Mouse (Mus musculus) midbrain, postnatal 0 days (tissue): ENCODE data around the gene Gm10778. TPM values are rescaled to one million over a fixed set of nuclear protein-coding genes. Genes with fewer than 3 reads are reported as not detected.
"Not testable (repeated sequence)": the region's sequence is repeated elsewhere in the genome, so short reads cannot be mapped to it uniquely, and the experiment has no call there.

ENCODE experiments used
- ATAC-seq: fragments of 200-750 bp; cut with Nextera tagmentation; 2 replicates; pipeline ENCODE4 v1.8.0; 2017; ENCODE audit warnings: moderate number of reproducible peaks, mild to moderate bottlenecking, moderate TSS enrichment, moderate library complexity; ENCODE audit not compliant: low FRiP score
- DNase-seq: peaks from one replicate; pipeline ENCODE4 v3.0.0-alpha.2; 2015; ENCODE audit warnings: low spot score
- H3K27ac ChIP-seq: fragments of 300-500 bp; sonication (generic); 2 replicates; pipeline ENCODE4 v1.5.1; 2014; ENCODE audit warnings: low read depth, mild to moderate bottlenecking, low read length, mixed read lengths
- H3K27me3 ChIP-seq: fragments of 300-500 bp; sonication (generic); 2 replicates; pipeline ENCODE4 v1.6.1; 2014; ENCODE audit warnings: low read length, control low read depth, mixed read lengths; ENCODE audit not compliant: insufficient read depth
- H3K36me3 ChIP-seq: fragments of 300-500 bp; sonication (generic); 2 replicates; pipeline ENCODE4 v1.6.1; 2014; ENCODE audit warnings: low read length, control low read depth, mixed read lengths; ENCODE audit not compliant: insufficient read depth
- H3K4me1 ChIP-seq: fragments of 300-500 bp; sonication (generic); 2 replicates; pipeline ENCODE4 v1.6.1; 2014; ENCODE audit warnings: mild to moderate bottlenecking, control low read depth, antibody characterized with exemption, low read length, mixed read lengths; ENCODE audit not compliant: insufficient read depth
- H3K4me2 ChIP-seq: fragments of 300-500 bp; sonication (generic); 2 replicates; pipeline ENCODE4 v1.6.1; 2014; ENCODE audit warnings: low read depth, mild to moderate bottlenecking, low read length, mixed read lengths; ENCODE audit not compliant: poor library complexity, severe bottlenecking
- H3K4me3 ChIP-seq: fragments of 300-500 bp; sonication (generic); 2 replicates; pipeline ENCODE4 v1.5.1; 2014; ENCODE audit warnings: low read depth, mild to moderate bottlenecking, low read length, moderate library complexity
- H3K9ac ChIP-seq: fragments of 300-500 bp; sonication (generic); replicated peaks from 2 replicates; pipeline ENCODE4 v1.6.1; 2014; ENCODE audit warnings: mild to moderate bottlenecking, low read length, moderate library complexity, mixed read lengths; ENCODE audit not compliant: poor library complexity, severe bottlenecking
- H3K9me3 ChIP-seq: fragments of 300-500 bp; sonication (generic); 2 replicates; pipeline ENCODE4 v1.6.1; 2016; ENCODE audit warnings: low read length, control low read depth
- CTCF ChIP-seq: IDR thresholded peaks from 2 replicates; pipeline ENCODE4 v1.5.1; 2016; ENCODE audit warnings: antibody characterized with exemption, mild to moderate bottlenecking
- WGBS: fragments of 180-500 bp; shearing (Covaris S2); extraction: QIAGEN DNeasy Blood & Tissue Kit; methylation state at CpG from one replicate; pipeline ENCODE4 v1.1.7; 2014; 5-methylcytosine and 5-hydroxymethylcytosine counted together
- polyA plus RNA-seq: library from polyadenylated mRNA; unstranded; fragments of >200 nt; fragmentation: Nextera tagmentation; extraction: Ambion mirVana; gene quantifications from 2 replicates; pipeline ENCODE4 v1.2.1, GENCODE M21; 2015
- total RNA-seq: library from RNA; depleted of rRNA; stranded (reverse); fragments of >200 nt; gene quantifications from 2 replicates; pipeline ENCODE4 v1.2.3, GENCODE M21; 2014

Gm10778 gene
- total and polyA plus RNA-seq, 2 experiments from 2014 or later: 2.9 to 3.3 TPM

- Histone ChIP-seq H3K9ac (no peak overlapping the region), H3K27me3 (no peaks in the 10 kb centered on the region), H3K27ac (no peak overlapping the region), H3K4me3 (no peak overlapping the region), H3K9me3 (no peaks in the 10 kb centered on the region), H3K4me1 (peaks cover under 1% of the 10 kb centered on the region), H3K4me2 (no peak overlapping the region), H3K36me3 (0 out of 2 replicates have a peak, but pooled peaks cover 3% of the 10 kb centered on the region)
- 20% methylated on average over 8 of the region's 8 CpGs for WGBS
- ATAC-seq (no peak), DNase-seq (no peak)
- TF ChIP-seq CTCF: no peak
These were observed 12.5 kb upstream of the Gm10778 start for GRCm38 (mm10) chr10:81636338-81636737.

GRCm38 (mm10) chr10:81638101-81638500 is 10.8 kb upstream of the Gm10778 start:
- Histone ChIP-seq H3K4me2 (no peak overlapping the region), H3K27ac (no peak overlapping the region), H3K36me3 (0 out of 2 replicates have a peak, but pooled peaks cover 3% of the 10 kb centered on the region), H3K9ac (no peak overlapping the region), H3K9me3 (no peaks in the 10 kb centered on the region), H3K27me3 (no peaks in the 10 kb centered on the region), H3K4me1 (peaks cover 18% of the 10 kb centered on the region), H3K4me3 (no peak overlapping the region)
- WGBS: 74% methylated on average over 6 of the region's 6 CpGs
- ATAC-seq: no peak
- no peak for TF ChIP-seq CTCF
- no peak for DNase-seq

GRCm38 (mm10) chr10:81640825-81641224 is 8.0 kb upstream of the Gm10778 start:
- not testable (repeated sequence) for H3K9me3 ChIP-seq, H3K27ac ChIP-seq, H3K27me3 ChIP-seq, H3K4me2 ChIP-seq, DNase-seq, H3K36me3 ChIP-seq, H3K9ac ChIP-seq, H3K4me3 ChIP-seq, ATAC-seq
- 33% methylated on average over 4 of the region's 4 CpGs for WGBS
- peaks cover 18% of the 10 kb centered on the region for H3K4me1 ChIP-seq

DNA sequence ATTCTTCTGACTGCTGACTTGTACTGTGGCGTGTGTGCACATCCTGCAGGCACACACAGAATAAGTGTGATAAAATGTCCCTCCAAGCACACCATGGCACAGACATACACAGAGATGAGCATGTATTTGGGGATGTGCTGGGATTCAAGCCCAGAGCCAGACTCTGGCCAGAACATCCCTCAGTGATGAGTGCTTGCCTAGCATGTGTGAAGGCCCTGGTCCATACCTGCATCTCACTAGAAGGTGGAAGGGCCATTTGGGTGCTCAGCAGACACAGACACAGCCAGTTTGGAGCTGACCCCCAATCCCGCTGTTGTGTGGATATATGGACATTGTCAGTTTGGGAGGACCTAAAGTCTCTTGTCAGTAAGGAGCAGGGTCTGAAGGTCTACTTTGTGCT is 7.3 kb upstream of the Gm10778 start:
- Histone ChIP-seq H3K9me3 (no peaks in the 10 kb centered on the region), H3K4me1 (peaks cover 18% of the 10 kb centered on the region), H3K4me2 (peak overlapping the region; percentile 18; the same call in 1 of the 2 replicates), H3K9ac (no peak overlapping the region), H3K36me3 (0 out of 2 replicates have a peak, but pooled peaks cover 3% of the 10 kb centered on the region), H3K27ac (no peak overlapping the region), H3K4me3 (no peak overlapping the region), H3K27me3 (no peaks in the 10 kb centered on the region)
- no peak for TF ChIP-seq CTCF
- WGBS: 96% methylated on average over 2 of the region's 2 CpGs
- ATAC-seq: no peak
- DNase-seq: no peak

DNA sequence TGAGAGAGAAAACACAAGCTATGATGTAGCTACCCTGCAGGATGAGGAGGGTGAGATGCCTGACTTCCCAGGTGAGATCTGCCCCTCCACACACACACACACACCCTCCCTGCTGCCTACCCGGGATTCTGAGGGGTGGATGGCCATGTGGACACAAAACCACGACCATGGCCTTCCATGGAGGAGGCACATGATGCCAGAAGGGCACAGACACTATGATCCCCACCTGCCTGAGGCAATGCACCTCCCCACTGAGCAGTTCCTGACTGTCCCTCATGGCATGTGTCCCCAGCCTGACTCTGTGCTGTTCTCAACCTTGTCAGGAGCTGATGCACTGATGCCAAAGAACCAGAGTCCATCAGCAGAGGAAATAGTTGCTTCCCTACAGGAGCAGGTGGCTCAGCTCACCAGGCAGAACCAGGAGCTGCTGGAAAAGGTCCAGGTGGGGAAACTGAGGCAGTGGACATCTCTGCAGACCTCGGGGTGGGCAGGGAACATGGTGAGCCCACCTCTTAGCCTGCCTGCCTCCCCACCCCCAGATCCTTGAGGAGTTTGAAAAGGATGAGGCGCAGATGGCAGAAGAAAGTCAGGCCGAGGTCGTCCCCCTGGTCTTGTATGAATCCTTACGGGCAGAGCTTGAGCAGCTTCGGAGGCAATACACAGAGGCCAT is 6.7 kb upstream of the Gm10778 start:
- H3K9me3 ChIP-seq: no peaks in the 10 kb centered on the region
- peak overlapping the region; percentile 90 for H3K9ac ChIP-seq
- H3K4me1 ChIP-seq: peaks cover 18% of the 10 kb centered on the region
- H3K4me3 ChIP-seq: peak overlapping the region; percentile 67; the same call in 1 of the 2 replicates
- H3K27me3 ChIP-seq: no peaks in the 10 kb centered on the region
- H3K36me3 ChIP-seq: 0 out of 2 replicates have a peak, but pooled peaks cover 3% of the 10 kb centered on the region
- TF ChIP-seq CTCF: no peak
- H3K4me2 ChIP-seq: peak overlapping the region; percentile 91
- DNase-seq: no peak
- no peak overlapping the region; the same call in 1 of the 2 replicates for H3K27ac ChIP-seq
- ATAC-seq: no peak
- WGBS: 79% methylated on average over 8 of the region's 8 CpGs

DNA sequence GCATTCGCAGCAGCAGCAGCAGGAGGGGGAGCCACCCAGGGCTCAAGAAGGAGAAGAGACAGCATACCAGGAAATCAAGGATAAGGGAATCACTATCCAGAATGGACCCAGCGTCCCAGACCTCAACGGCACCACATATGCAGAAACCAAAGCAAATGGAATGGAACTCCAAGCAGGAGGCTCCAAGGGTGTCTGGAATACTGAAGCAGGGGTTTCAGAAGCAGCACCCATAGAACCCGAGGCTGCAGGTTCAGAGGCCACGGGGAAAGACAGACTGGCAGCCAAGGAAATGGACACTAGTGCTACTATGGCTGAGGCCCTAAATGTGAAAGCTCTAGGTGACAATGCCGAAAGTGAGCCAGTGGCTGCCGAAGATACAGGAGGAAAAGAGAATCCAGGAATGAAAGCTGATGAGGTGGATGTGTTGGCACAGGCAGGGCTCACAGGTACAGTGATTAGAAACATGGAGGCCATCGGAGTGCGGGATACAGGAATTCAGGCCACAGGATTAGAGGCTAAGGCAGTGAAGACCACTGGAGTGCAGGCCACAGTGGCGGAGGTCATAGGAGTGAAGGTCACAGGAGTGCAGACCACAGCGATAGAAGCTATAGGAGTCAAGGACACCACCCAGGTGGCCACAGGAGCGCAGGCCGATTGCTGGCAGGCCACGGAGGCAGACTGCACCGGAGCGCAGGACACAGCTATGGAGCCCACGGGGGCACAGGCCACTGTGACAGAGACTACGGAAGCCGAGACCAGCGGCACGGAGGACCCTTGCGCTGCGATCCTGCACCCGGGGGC is 6.0 kb upstream of the Gm10778 start:
- H3K4me1 ChIP-seq: peaks cover 18% of the 10 kb centered on the region
- DNase-seq: no peak
- TF ChIP-seq CTCF: no peak
- H3K9ac ChIP-seq: peak overlapping the region; percentile 90
- H3K9me3 ChIP-seq: no peaks in the 10 kb centered on the region
- peak overlapping the region; percentile 67 for H3K4me3 ChIP-seq
- no peaks in the 10 kb centered on the region for H3K27me3 ChIP-seq
- peak overlapping the region; percentile 91 for H3K4me2 ChIP-seq
- 0 out of 2 replicates have a peak, but pooled peaks cover 3% of the 10 kb centered on the region for H3K36me3 ChIP-seq
- WGBS: 19% methylated on average over 24 of the region's 24 CpGs
- ATAC-seq: peak; percentile 57; the same call in 1 of the 2 replicates
- H3K27ac ChIP-seq: peak overlapping the region; percentile 95
